Mouse (Mus musculus) layer of hippocampus, adult 8-10 months (tissue): ENCODE data around the gene Acsl3. TPM values are rescaled to one million over a fixed set of nuclear protein-coding genes. Genes with fewer than 3 reads are reported as not detected.

Experiments
- DNase-seq, 2 experiments: peaks; one replicate each; pipeline ENCODE4 v3.0.0; 2022; ENCODE audit warnings: low spot score in 2 of 2
- total RNA-seq, 4 experiments: library from RNA; stranded (reverse); gene quantifications; 2 replicates each; pipeline ENCODE4 v1.2.4; 2022

Gene Acsl3
- total RNA-seq = 100 to 1,000 TPM; 163 to 191 (median 171) TPM

DNA sequence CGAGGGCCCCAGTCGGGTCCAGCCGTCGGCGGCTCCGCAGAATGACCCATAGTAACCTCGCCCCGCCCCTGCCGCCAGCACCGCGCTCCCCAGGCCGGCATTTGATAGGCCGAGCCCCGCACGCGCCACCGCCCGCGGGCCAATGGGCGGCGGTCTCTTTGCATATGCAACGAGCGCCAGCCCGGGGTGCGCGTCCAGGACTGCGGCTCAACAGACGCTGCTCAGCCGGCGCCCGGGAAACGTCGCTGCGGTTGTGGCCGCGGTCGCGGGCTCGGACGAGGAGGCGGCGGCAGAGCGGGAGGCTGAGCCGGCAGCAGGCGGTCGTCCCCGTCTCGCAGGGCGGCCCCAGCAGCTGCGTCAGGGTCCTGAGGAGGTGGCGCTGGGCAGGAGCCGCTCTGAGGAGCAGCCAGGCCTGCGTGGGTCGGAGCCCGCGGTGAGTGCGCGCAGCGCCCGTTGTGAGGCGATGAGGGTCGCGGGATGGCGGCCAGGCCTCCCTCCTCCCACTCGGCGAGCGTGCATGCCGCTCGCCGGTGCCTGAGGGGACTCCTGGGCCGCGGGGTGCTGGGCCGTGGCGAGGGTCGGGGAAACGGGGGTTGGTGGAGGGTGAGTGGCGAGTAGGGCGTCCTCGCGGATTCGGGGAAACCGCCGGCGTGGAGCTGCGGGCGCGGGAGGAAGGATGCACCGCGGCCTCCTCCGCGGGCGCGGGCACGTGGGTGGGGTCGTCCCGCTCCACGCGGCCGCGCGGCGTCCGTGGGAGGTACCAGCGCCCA is at the start of gene Acsl3, which contains the start of gene Utp14b:
TSS of gene Acsl3 (plus strand) at position 155 of the 770 bp plus-strand sequence.
TSS of gene Utp14b (plus strand) at position 368 of the 770 bp plus-strand sequence.
- DNase-seq = peak; percentile 95 to 97

DNA sequence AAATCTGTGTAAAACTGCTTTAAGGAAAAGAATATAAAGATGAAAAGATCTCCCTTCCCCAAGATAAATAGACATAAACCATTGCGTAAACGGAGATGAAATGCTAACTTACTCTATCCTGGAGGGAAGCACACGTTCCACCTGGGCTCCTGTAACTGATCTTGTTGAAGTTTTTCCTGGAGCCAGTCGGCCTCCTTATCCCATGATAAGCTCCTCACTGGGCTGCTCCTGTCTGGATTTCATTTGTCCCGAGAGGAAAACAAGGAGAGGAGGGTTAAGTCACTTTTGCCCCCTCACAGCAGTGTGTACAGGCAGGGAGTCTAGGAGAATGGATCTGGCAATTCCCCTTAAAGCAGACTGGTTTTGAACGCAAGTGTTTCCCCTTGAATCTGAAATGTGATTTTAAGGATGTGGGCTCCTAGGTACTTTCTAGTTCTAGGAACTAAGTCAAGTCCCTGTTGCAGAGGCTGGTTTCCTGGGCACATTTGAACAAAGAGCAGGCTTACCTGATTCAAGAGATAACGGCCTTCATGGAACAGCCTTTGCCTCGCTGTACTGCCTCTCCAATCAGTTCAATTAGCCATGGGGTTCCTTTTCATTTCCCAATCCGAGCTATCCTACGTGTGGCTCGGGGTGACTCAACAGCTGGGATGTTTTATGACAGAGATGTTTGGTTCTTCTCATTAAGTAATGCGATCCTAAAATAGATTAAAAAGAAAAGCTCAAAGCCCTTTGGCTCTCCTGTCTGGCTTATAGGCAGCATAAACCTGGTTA is 48.3 kb upstream of the Acsl3 start:
- DNase-seq = no peak

DNA sequence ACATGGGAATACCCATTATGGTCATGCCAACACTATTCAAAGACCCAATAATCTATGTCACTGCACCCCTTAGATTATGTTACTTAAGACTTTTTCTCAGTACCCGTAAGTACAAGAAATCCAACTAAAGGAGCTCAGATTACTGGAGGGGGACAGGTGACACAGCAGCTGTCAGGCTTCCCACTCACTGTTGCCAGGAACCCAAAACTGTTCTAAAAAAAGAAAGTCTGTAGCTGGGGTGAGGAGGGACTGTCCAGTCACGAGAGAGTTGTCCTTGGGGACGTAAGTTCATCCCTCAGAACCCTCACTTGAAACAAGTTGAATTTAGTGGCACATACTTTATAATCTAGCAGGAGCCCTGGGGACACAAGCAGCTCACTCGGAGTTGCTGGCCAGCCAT is 46.6 kb upstream of the Acsl3 start:
- no peak for DNase-seq

GRCm38 (mm10) chr1:78612959-78613358 is 44.7 kb upstream of the Acsl3 start:
- DNase-seq = no peak

- DNase-seq = no peak
These were observed 33.3 kb upstream of the Acsl3 start for GRCm38 (mm10) chr1:78624352-78624751.

DNA sequence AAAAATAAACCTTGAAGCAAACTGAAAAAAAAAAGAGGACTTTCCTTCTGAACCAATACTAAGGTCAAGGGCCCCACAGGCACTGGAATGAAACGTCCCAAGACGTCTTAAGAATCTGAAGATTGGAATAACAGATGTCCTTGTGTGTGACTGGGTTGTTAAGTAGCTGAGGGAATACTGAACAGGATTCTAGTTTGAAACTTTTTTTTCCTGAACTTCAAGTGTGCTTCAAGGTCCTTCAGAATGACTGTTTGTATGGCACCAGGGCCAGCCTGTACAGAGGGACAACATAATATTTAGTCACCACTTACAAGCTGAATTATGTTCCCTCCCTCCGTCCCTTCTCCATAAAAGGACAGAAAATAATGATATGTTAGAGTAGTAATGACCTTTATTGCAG is 23.1 kb upstream of the Acsl3 start:
- no peak for DNase-seq

GRCm38 (mm10) chr1:78640871-78641270 is 16.8 kb upstream of the Acsl3 start:
- no peak for DNase-seq

DNA sequence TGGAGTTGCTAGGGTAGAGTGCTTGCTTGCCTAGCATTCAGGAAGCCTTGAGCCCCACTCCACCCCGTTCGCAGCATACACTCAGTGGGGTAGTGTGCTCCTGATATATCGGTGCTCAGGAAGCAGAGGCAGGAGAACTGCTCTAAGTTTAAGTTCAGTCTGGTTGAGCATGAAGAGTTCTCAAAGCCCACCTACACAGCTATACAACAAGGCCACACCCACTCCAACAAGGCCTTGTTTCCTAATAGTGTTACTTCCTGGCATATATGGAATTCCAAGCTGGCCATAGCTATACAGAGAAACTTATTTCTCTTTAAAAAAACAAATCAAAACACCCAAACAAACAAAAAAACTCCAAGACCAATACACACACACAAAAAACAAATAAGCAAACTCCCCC is 15.8 kb upstream of the Acsl3 start:
- DNase-seq = no peak

GRCm38 (mm10) chr1:78642197-78642596 is 15.4 kb upstream of the Acsl3 start:
- DNase-seq = no peak

DNA sequence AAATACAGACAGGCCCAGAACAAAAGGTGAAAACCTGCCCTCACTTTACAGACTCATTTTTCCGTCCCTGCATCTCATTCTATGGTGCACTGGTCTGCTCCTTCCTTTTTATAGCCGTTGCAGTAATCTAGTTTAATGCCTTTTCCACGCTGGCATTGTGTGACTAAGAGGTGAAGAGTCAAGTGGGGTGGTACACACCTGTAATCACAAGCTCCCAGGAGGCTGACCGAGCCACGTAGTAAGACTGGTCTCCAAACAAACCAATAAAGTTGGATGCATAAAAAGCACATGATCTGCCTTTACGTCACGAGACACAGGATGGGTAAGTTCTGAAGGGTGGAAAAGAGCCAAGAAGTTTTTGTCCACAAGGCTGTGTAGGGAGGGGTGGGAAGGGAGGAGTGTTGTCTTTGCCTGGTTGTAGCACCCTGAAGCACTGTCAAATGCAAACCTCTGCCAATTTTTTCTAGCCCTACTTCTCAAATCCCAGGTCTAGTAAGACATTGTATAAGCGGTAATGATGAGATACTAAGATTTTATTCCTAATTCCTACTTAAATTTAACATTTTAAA is 10.2 kb upstream of the Acsl3 start:
- DNase-seq = no peak

DNA sequence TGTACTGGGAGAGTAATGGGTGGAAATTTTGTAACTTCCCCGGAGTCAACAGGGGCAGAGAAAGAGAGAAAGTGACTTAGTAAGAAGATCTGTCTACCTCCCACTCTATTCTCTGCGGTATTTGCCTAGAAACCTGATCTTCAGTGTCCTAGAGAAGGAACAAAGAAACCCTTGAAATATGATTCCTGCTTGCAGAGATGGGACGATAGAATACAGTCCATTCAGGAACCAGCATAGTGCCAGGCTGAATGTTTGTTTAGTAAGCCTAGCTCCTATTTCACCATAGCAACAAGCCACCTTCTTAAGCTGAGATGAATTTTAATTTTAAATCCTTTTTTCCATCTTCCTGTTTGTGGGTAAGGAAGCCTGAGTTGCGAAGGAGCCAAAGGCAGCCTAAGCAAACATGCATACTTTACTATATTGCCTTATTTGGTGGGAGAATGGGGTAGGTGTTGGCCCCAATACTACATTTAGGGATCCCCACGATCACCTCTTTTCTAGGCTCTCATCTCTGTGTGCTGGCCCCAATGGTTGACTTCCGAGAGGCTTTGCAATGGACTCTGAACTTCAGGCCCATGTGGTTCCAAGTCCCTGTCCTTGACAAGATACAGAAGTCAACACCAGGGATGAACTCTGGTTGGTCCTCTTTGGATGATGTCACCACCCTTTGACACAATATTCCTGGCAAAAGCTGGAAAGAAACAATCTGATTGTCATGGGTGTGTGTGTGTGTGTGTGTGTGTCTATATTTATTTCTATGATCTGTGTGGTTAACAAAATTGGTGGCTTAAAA is 8.2 kb upstream of the Acsl3 start:
- no peak for DNase-seq

DNA sequence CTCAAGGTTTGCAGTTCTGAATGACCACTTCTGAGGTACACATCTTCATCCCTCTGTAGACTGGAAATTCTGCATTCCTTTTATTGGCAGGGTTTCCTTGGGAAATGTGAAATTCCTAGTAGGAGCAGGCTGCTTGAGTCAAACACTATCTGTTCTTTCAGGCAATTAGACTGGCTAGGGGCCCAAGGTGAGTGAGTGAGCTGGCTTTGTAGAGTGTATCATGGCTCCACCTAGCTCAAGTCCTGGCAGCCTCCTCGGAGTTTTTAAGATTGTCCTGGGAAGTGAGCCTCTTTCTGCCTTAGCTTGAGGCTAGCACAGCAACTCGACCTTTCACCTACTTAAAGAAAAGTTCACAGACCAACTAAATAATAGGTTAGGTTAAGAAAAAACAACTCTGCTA is 1.2 kb upstream of the Acsl3 start:
- DNase-seq = no peak

- DNase-seq = no peak
These were observed 500 bp upstream of the Acsl3 start for GRCm38 (mm10) chr1:78657021-78657629.

GRCm38 (mm10) chr1:78658441-78659269 is 1.0 kb downstream of the Acsl3 start:
- no peak for DNase-seq

DNA sequence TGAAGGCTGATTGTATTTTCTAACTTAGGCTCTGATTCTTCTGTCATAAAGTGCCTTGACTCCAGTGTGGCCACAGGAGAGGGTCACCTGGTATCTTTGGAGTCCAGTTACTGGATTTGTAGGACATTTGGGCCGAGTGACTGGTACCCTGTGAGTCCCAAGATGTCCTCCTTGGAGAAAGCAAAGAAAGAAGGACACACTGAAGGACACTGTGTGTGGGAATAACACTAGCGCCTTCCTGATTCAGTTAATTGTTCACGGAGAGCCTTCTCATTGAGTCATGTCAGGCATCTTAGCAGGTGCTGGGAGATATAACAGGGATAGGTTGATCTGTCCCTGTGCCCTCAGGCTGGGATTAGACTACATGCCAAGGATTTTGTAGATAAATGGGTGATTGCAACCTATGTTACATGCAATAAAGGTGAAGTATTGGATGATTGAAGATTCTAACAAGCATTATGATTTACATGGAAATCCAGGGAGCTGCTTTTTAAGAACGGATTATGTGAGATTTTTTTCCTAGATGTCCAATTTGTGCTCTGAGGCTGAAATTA is 1.7 kb downstream of the Acsl3 start:
- no peak for DNase-seq

DNA sequence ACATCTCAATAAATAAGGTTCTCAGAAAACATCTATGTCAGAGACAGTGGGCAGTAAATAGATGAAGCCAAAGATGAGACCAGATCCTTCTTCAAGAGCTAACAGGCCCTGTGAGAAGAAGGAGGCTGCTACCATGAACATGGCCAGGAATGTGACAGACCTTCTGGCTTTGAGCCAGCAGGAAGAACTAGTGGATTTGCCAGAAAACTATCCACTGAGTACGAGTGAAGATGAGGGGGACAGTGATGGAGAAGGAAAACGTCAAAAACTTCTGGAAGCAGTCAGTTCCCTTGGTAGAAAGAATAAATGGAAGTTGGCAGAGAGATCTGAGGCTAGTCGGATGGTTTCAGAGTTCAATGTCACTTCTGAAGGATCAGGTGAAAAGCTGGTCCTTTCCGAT is 6.7 kb downstream of the Acsl3 start:
- no peak for DNase-seq

GRCm38 (mm10) chr1:78665954-78666499 is 8.4 kb downstream of the Acsl3 start:
- DNase-seq = no peak

GRCm38 (mm10) chr1:78666585-78666984 is 9.0 kb downstream of the Acsl3 start:
- DNase-seq = no peak

DNA sequence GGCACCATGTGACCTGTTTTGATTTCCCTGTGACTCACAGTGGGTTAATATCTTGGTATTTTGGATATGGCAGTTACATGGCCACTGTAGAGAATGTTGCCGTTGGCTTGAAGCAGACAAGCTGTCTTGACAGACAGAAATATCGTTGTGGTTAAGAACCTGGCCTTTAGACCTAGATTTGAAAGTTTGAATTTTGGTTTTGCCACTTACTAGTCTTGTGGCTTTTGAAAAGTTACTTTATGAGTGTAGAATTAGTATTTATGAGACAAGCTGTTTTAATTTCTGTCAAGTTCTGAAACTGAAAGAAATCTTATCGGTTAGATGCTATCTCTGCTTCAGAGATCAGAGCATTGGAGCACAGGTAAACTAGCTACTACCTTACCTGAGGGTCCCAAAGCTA is 24.7 kb downstream of the Acsl3 start:
- no peak for DNase-seq

DNA sequence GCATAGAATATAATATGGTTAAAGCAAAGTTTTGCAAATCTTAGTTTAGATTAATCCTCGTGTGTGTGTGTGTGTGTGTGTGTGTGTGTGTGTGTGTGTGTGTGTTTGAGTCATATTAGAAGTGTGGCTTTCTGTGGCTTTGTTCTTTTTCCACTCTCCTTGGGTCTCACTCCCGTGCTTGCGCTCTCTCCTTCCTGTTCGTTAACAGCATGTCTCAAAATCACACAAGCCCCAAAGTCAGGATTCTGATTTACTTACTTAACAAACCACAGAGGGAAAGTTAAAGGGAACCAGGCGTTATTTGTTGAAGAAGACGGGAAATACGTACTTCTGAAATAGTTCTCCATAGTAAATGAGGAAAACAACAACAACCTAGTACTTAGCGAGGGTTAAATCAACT is 26.5 kb downstream of the Acsl3 start:
- DNase-seq = no peak
